Mouse (Mus musculus): ENCODE data around the gene Tlx2. TPM values are rescaled to one million over a fixed set of nuclear protein-coding genes. Genes with fewer than 3 reads are reported as not detected.

The Tlx2 gene
- total and polyA plus RNA-seq, 3 experiments, result not detected

GRCm38 (mm10) chr6:83083497-83083896, 13.4 kb upstream of the Tlx2 start:
- DNase-seq (ENCODE audit: extremely low read depth), result no peak
- in situ Hi-C loops (cut with MboI; ENCODE audit: low pct_ligation_motif_present, low pct_unique_long_range_greater_than_20kb, low sequenced_read_pairs), result no loop called here
- TF ChIP-seq MAZ (IDR thresholded peaks at IDR 0.05; ENCODE audit: low read depth, low read length) (no peak), POLR2A (IDR thresholded peaks at IDR 0.05; ENCODE audit: low read depth, low read length) (no peak), EP300 (IDR thresholded peaks at IDR 0.05; ENCODE audit: low read length) (no peak), NELFE (IDR thresholded peaks at IDR 0.05; ENCODE audit: low read depth, low read length) (no peak), SIN3A (IDR thresholded peaks at IDR 0.05; ENCODE audit: low read length) (no peak), ETS1 (conservative IDR thresholded peaks at IDR 0.05; ENCODE audit: low read depth, low read length) (no peak), ZC3H11A (IDR thresholded peaks at IDR 0.05; ENCODE audit: low read depth, low read length) (no peak), RAD21 (IDR thresholded peaks at IDR 0.05; ENCODE audit: low read depth, low read length) (no peak), CTCF (conservative IDR thresholded peaks at IDR 0.05 in 1 of 2, IDR thresholded peaks at IDR 0.05 in 1 of 2; ENCODE audit: low read depth in 2 of 2, low read length in 2 of 2) (no peak), POLR2AphosphoS2 (IDR thresholded peaks at IDR 0.05; ENCODE audit: low read depth, low read length) (no peak)

GRCm38 (mm10) chr6:83080210-83080609, 10.1 kb upstream of the Tlx2 start:
- Histone ChIP-seq H3K4me3 (replicated peaks in 1 of 3; ENCODE audit: low read depth in 2 of 3, low read length in 2 of 3, poor library complexity in 1 of 3) (no peak overlapping the region), H3K4me1 (ENCODE audit: control insufficient read depth in 1 of 2, insufficient read depth in 2 of 2) (peaks cover 7 to 28% of the 10 kb centered on the region in 2 experiments; a peak in 3 of 4 replicates), H3K27me3 (replicated peaks) (peaks cover 3% of the 10 kb centered on the region), H3K9ac (ENCODE audit: insufficient read depth, low read depth) (no peak overlapping the region), H3K4me2 (ENCODE audit: insufficient read depth, low read depth, poor library complexity, severe bottlenecking) (no peak overlapping the region), H3K36me3 (replicated peaks in 1 of 2; ENCODE audit: control insufficient read depth in 1 of 2, insufficient read depth in 1 of 2, low read length in 1 of 2) (peaks cover 11 to 35% of the 10 kb centered on the region in 2 experiments), H3K79me2 (replicated peaks; ENCODE audit: control insufficient read depth, extremely low read depth, insufficient read depth, poor library complexity, severe bottlenecking) (no peaks in the 10 kb centered on the region), H3K9me3 (replicated peaks; ENCODE audit: low read length) (no peaks in the 10 kb centered on the region), H3K27ac (ENCODE audit: insufficient read depth, low read depth) (no peak overlapping the region)
- in situ Hi-C loops (cut with MboI; ENCODE audit: low pct_ligation_motif_present, low pct_unique_long_range_greater_than_20kb, low sequenced_read_pairs), result no loop called here
- no peak for TF ChIP-seq E2F4 (IDR thresholded peaks at IDR 0.05; ENCODE audit: insufficient replicate concordance, low read depth, low read length)
- no peak for TF ChIP-seq CHD1 (IDR thresholded peaks at IDR 0.05; ENCODE audit: low read depth, low read length)
- TF ChIP-seq ZNF384 (IDR thresholded peaks at IDR 0.05; ENCODE audit: low read depth, low read length), result no peak
- no peak for TF ChIP-seq KAT2A (IDR thresholded peaks at IDR 0.05; ENCODE audit: insufficient replicate concordance, low read length)
- TF ChIP-seq SMC3 (IDR thresholded peaks at IDR 0.05; ENCODE audit: low read depth, low read length), result no peak
- TF ChIP-seq GABPA (IDR thresholded peaks at IDR 0.05; ENCODE audit: insufficient replicate concordance, low read depth, low read length), result no peak
- TF ChIP-seq CHD2 (IDR thresholded peaks at IDR 0.05; ENCODE audit: low read length), result no peak
- no peak for TF ChIP-seq ELF1 (IDR thresholded peaks at IDR 0.05; ENCODE audit: low read depth, low read length)
- no peak for TF ChIP-seq TCF12 (IDR thresholded peaks at IDR 0.05; ENCODE audit: low read depth, low read length)
- TF ChIP-seq POLR2AphosphoS2 (IDR thresholded peaks at IDR 0.05; ENCODE audit: low read depth, low read length), result no peak
- TF ChIP-seq MYC (IDR thresholded peaks at IDR 0.05; ENCODE audit: low read depth, low read length), result no peak
- no peak for TF ChIP-seq PAX5 (IDR thresholded peaks at IDR 0.05; ENCODE audit: low read length)
- no peak for TF ChIP-seq ZMIZ1 (IDR thresholded peaks at IDR 0.05; ENCODE audit: low read depth, low read length)
- no peak for TF ChIP-seq RAD21 (IDR thresholded peaks at IDR 0.05; ENCODE audit: low read depth, low read length)
- TF ChIP-seq MXI1 (IDR thresholded peaks at IDR 0.05; ENCODE audit: low read depth, low read length), result no peak
- no peak for TF ChIP-seq IRF4 (IDR thresholded peaks at IDR 0.05; ENCODE audit: low read depth, low read length)
- no peak for TF ChIP-seq JUN (IDR thresholded peaks at IDR 0.05; ENCODE audit: insufficient read depth, low read depth, low read length)
- TF ChIP-seq CTCF (conservative IDR thresholded peaks at IDR 0.05 in 1 of 2, IDR thresholded peaks at IDR 0.05 in 1 of 2; ENCODE audit: low read depth in 2 of 2, low read length in 2 of 2), result no peak
- no peak for TF ChIP-seq MAX (IDR thresholded peaks at IDR 0.05; ENCODE audit: low read length)
- TF ChIP-seq HCFC1 (IDR thresholded peaks at IDR 0.05; ENCODE audit: low read depth, low read length), result no peak
- dilution Hi-C loops (cut with MboI; ENCODE audit: extremely low pct_ligation_motif_present, extremely low pct_unique_long_range_greater_than_20kb, low sequenced_read_pairs), result no loop called here
- no peak for DNase-seq (ENCODE audit: extremely low read depth)

More at GRCm38 (mm10) chr6:83083497-83083896, 13.4 kb upstream of the Tlx2 start:
- no peaks in the 10 kb centered on the region for H3K27me3 ChIP-seq (replicated peaks)
- no peak overlapping the region for H3K4me2 ChIP-seq (ENCODE audit: insufficient read depth, low read depth, poor library complexity, severe bottlenecking)
- H3K9me3 ChIP-seq (replicated peaks; ENCODE audit: low read length), result no peaks in the 10 kb centered on the region
- H3K9ac ChIP-seq (ENCODE audit: insufficient read depth, low read depth), result no peak overlapping the region
- peaks cover 7 to 21% of the 10 kb centered on the region in 2 experiments; a peak in 3 of 4 replicates for H3K4me1 ChIP-seq (ENCODE audit: control insufficient read depth in 1 of 2, insufficient read depth in 2 of 2)
- dilution Hi-C loops (cut with MboI; ENCODE audit: extremely low pct_ligation_motif_present, extremely low pct_unique_long_range_greater_than_20kb, low sequenced_read_pairs), result no loop called here
- H3K79me2 ChIP-seq (replicated peaks; ENCODE audit: control insufficient read depth, extremely low read depth, insufficient read depth, poor library complexity, severe bottlenecking), result no peaks in the 10 kb centered on the region
- no peak overlapping the region for H3K27ac ChIP-seq (ENCODE audit: insufficient read depth, low read depth)
- no peak overlapping the region for H3K4me3 ChIP-seq (replicated peaks in 1 of 3; ENCODE audit: low read depth in 2 of 3, low read length in 2 of 3, poor library complexity in 1 of 3)
- peaks cover 11 to 38% of the 10 kb centered on the region in 2 experiments for H3K36me3 ChIP-seq (replicated peaks in 1 of 2; ENCODE audit: control insufficient read depth in 1 of 2, insufficient read depth in 1 of 2, low read length in 1 of 2)

Measured in CH12.LX (cell line).